Mouse (Mus musculus): ENCODE data around the gene Tmem239.

DNA sequence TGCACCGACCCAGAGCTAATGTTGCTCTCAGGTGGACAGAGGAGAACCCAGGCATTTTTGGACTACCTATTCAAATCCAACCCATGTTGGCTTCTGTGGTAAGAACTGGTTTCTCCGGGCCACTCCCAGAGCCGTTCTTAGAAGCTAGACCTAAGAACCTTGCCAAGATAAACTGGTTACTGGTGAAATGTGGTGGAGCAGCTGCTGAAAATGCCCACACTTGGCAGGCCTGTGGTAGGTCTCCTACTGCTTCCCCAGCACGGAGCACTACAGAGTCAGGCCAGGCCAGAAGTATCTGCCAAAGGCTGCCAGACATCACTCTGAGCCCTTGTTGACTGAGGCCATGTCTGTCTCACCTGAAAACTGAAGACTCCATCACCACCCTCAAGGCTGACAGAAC is 31.3 kb upstream of the Tmem239 start:
- TF ChIP-seq CTCF (IDR thresholded peaks at IDR 0.05; ENCODE audit: low read depth, low read length) (no peak), POLR2A (IDR thresholded peaks at IDR 0.05; ENCODE audit: borderline replicate concordance, low read depth, low read length) (no peak)
